Mouse (Mus musculus) effector memory CD4-positive, alpha-beta T cell, adult 7 months (primary cell): ENCODE results near the gene Kdm5a. TPM values are rescaled to one million over a fixed set of nuclear protein-coding genes. Genes with fewer than 3 reads are reported as not detected.

Experiments used
- polyA plus RNA-seq: library from polyadenylated mRNA; unstranded; fragments of 100-300 nt; shearing (Covaris generic); gene quantifications from one replicate; pipeline ENCODE4 v1.2.1, GENCODE M21; 2017

Kdm5a gene
- 140 TPM for polyA plus RNA-seq

GRCm38 (mm10) chr6:120363688-120364522 lies at the start of gene Kdm5a, which contains the start of gene Ccdc77:
Gene Kdm5a (plus strand): TSS chr6:120364124.
Gene Ccdc77 (minus strand): TSS chr6:120364374.

DNA sequence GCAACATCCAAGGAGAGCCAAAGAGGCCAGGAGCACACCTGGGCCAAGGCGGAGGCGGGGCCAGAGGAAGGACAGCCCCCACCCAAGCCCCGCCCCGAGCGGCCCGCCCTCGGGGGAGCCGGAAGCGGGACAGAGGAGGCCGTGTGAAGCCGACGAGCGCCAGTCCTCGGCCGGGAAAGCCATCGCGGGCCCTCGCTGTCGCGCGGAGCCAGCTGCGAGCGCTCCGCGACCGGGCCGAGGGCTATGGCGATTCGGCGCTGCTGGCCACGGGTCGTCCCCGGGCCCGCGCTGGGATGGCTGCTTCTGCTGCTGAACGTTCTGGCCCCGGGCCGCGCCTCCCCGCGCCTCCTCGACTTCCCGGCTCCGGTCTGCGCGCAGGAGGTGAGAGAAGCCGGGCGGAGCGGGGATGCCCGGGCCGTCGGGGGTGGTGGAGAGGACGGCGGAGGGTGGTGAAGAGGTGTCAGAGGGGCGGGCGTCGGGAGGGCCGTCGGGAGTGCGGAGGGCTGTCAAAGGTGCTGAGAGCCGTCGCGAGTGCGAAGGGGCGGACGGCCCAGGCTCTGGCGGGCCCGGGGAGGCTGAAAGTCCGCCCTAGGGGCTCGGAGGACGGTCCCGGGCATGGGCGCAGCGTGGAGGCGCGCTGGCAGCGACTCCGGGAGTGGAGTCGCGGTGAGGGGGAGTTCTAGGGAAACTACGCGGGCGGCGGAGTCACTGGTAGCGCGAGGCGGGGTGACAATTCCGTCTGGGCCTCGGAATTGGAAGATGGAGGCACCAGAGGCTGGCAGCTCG lies 99.4 kb downstream of the Kdm5a start, which contains the start of gene Il17ra:
Gene Il17ra (plus strand): TSS at position 162 of the 786 bp plus-strand sequence.

DNA sequence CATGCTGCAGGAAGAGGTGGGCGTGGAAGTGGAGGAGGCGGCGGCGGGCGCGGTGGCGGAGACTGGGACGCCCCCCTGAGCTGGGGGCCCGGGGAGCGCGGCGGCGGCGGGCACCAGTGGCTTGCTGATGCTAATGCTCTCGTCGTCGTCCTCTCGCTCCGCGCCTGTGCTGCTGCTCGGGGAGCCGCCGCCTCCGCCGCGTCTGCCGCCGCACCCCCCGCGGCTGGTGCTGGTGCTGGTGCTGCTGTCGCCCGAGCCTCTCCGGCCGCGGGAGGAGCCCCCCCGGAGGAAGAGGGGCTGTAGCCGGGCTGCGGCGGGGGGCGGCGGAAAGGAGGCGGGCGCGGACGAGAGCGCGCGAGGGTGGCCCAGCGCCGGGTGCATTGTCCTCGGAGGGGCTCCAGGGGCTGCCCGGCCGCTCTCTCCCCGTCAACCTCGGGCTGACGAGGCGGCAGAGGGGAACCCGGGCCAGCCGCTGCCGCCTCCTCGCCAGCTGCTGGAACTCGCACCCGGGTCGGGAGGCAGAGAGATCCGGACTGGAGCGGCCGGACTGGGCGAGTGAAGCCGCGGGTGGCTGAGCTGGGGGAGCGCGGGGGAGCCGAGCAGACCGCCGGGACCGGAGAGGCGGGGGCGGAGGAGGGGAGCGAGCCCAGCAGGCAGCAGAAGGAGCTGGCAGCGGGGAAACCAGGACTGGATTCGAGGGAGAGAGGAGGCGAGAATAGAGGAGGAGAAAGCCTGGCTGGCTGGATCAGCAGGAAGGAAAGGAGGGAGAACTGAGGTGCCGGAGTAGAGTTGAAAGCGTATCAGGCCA lies 129.7 kb downstream of the Kdm5a start, which contains the start of gene Tmem121b:
Gene Tmem121b (minus strand): TSS at position 434 of the 808 bp plus-strand sequence.

Other genes with a start within 250 kb of the Kdm5a start
- gene D330020A13Rik, start 69.8 kb upstream of the Kdm5a start, polyA plus RNA-seq = not detected
- not detected for gene B4galnt3, start 69.6 kb upstream of the Kdm5a start, polyA plus RNA-seq
- gene Ccdc77, start 250 bp downstream of the Kdm5a start, polyA plus RNA-seq = 6.9 TPM
- gene Il17ra, start 99.1 kb downstream of the Kdm5a start, polyA plus RNA-seq = 184 TPM
- 0.46 TPM for gene Tmem121b, start 129.7 kb downstream of the Kdm5a start, polyA plus RNA-seq
- 116 TPM for gene Hdhd5, start 167.2 kb downstream of the Kdm5a start, polyA plus RNA-seq